Mouse (Mus musculus) ovary, adult 2 months (tissue): ENCODE results near the gene Clec10a. TPM values are rescaled to one million over a fixed set of nuclear protein-coding genes. Genes with fewer than 3 reads are reported as not detected.

Experiments
- polyA plus RNA-seq: library from polyadenylated mRNA; depleted of rRNA; stranded (reverse); fragments of >200 nt; gene quantifications from 2 replicates; pipeline ENCODE4 v1.2.3, GENCODE M21; 2012; rRNA removed

Clec10a gene
- polyA plus RNA-seq: 6.2 and 8.4 TPM in 2 replicates

GRCm38 (mm10) chr11:70155897-70156296 is at the start of gene Clec10a:
Clec10a (plus strand) TSS chr11:70156197.

GRCm38 (mm10) chr11:70129926-70130379 is 26.0 kb upstream of the Clec10a start, which contains the start of gene Mgl2:
Mgl2 (plus strand) TSS chr11:70130329.

GRCm38 (mm10) chr11:70212423-70212822 is 56.4 kb downstream of the Clec10a start, which contains the start of gene Slc16a11:
Slc16a11 (plus strand) TSS chr11:70212752.

Other genes with a start within 250 kb of the Clec10a start
- 83.1 and 141 TPM in 2 replicates for gene Gps2, start 242.3 kb upstream of the Clec10a start, polyA plus RNA-seq
- gene Eif5a, start 234.2 kb upstream of the Clec10a start, polyA plus RNA-seq: 359 and 447 TPM in 2 replicates
- 21.2 and 30.0 TPM in 2 replicates for gene Ybx2, start 220.4 kb upstream of the Clec10a start, polyA plus RNA-seq
- 51.0 and 53.2 TPM in 2 replicates for gene Slc2a4, start 208.0 kb upstream of the Clec10a start, polyA plus RNA-seq
- 32.6 and 38.7 TPM in 2 replicates for gene Cldn7, start 191.4 kb upstream of the Clec10a start, polyA plus RNA-seq
- 99.3 and 120 TPM in 2 replicates for gene Ctdnep1, start 175.0 kb upstream of the Clec10a start, polyA plus RNA-seq
- 60.0 and 74.1 TPM in 2 replicates for gene Elp5, start 173.7 kb upstream of the Clec10a start, polyA plus RNA-seq
- 406 and 430 TPM in 2 replicates for gene Gabarap, start 165.1 kb upstream of the Clec10a start, polyA plus RNA-seq
- gene Phf23, start 160.4 kb upstream of the Clec10a start, polyA plus RNA-seq: 18.6 and 19.8 TPM in 2 replicates
- gene Dvl2, start 155.6 kb upstream of the Clec10a start, polyA plus RNA-seq: 30.5 and 32.6 TPM in 2 replicates
- 70.9 and 79.8 TPM in 2 replicates for gene Acadvl, start 140.8 kb upstream of the Clec10a start, polyA plus RNA-seq
- 35.0 and 35.2 TPM in 2 replicates for gene Dlg4, start 139.3 kb upstream of the Clec10a start, polyA plus RNA-seq
- 4.9 and 5.0 TPM in 2 replicates for gene Asgr1, start 102.1 kb upstream of the Clec10a start, polyA plus RNA-seq
- gene Asgr2, start 63.6 kb upstream of the Clec10a start, polyA plus RNA-seq: 2.4 and 2.6 TPM in 2 replicates
- gene Mgl2, start 25.9 kb upstream of the Clec10a start, polyA plus RNA-seq: 6.0 and 6.3 TPM in 2 replicates
- gene Slc16a11, start 56.6 kb downstream of the Clec10a start, polyA plus RNA-seq: 33.1 and 52.2 TPM in 2 replicates
- gene Slc16a13, start 64.9 kb downstream of the Clec10a start, polyA plus RNA-seq: 13.6 and 14.5 TPM in 2 replicates
- gene Bcl6b, start 73.6 kb downstream of the Clec10a start, polyA plus RNA-seq: 7.9 and 11.3 TPM in 2 replicates
- gene 0610010K14Rik, start 81.7 kb downstream of the Clec10a start, polyA plus RNA-seq: 74.4 and 91.7 TPM in 2 replicates
- 7.1 and 9.5 TPM in 2 replicates for gene Gm21988, start 83.6 kb downstream of the Clec10a start, polyA plus RNA-seq
- 168 and 203 TPM in 2 replicates for gene Rnasek, start 83.6 kb downstream of the Clec10a start, polyA plus RNA-seq
- 6.0 and 6.8 TPM in 2 replicates for gene Alox12, start 99.2 kb downstream of the Clec10a start, polyA plus RNA-seq
- 15.1 and 21.8 TPM in 2 replicates for gene Alox12e, start 166.4 kb downstream of the Clec10a start, polyA plus RNA-seq
- gene Alox15, start 195.8 kb downstream of the Clec10a start, polyA plus RNA-seq: 24.3 and 28.5 TPM in 2 replicates